Mouse (Mus musculus) hindbrain, embryonic 12.5 days (tissue): ENCODE measurements at regions not wholly inside any gene's neighbourhood (a gene's known extent, or its start where the extent isn't known, plus 50 kb on each side); places are given as distances from the start of the nearest gene placed in this dataset.

Source experiments
- ATAC-seq: fragments of 200-750 bp; cut with Nextera tagmentation; 2 replicates; pipeline ENCODE4 v1.8.0; 2017; ENCODE audit warnings: moderate TSS enrichment; ENCODE audit not compliant: low FRiP score
- H3K27ac ChIP-seq: fragments of 300-500 bp; sonication (generic); 2 replicates; pipeline ENCODE4 v1.5.1; 2016; ENCODE audit warnings: mild to moderate bottlenecking
- H3K27me3 ChIP-seq: fragments of 300-500 bp; sonication (generic); 2 replicates; pipeline ENCODE4 v1.6.1; 2016; ENCODE audit warnings: mild to moderate bottlenecking
- H3K36me3 ChIP-seq: fragments of 300-500 bp; sonication (generic); 2 replicates; pipeline ENCODE4 v1.6.1; 2016; ENCODE audit warnings: mild to moderate bottlenecking
- H3K4me1 ChIP-seq: fragments of 300-500 bp; sonication (generic); 2 replicates; pipeline ENCODE4 v1.6.1; 2016
- H3K4me2 ChIP-seq: fragments of 300-500 bp; sonication (generic); replicated peaks from 2 replicates; pipeline ENCODE4 v1.6.1; 2016; ENCODE audit warnings: mild to moderate bottlenecking
- H3K4me3 ChIP-seq: fragments of 300-500 bp; sonication (generic); 2 replicates; pipeline ENCODE4 v1.5.1; 2016; ENCODE audit warnings: mild to moderate bottlenecking
- H3K9ac ChIP-seq: fragments of 300-500 bp; sonication (generic); 2 replicates; pipeline ENCODE4 v1.6.1; 2016; ENCODE audit warnings: mild to moderate bottlenecking, moderate library complexity
- H3K9me3 ChIP-seq: fragments of 300-500 bp; sonication (generic); replicated peaks from 2 replicates; pipeline ENCODE4 v1.6.1; 2016; ENCODE audit warnings: mild to moderate bottlenecking
- WGBS: fragments of 180-500 bp; shearing (Covaris S2); methylation state at CpG from one replicate; pipeline ENCODE4 v1.1.7; 2016; 5-methylcytosine and 5-hydroxymethylcytosine counted together

DNA sequence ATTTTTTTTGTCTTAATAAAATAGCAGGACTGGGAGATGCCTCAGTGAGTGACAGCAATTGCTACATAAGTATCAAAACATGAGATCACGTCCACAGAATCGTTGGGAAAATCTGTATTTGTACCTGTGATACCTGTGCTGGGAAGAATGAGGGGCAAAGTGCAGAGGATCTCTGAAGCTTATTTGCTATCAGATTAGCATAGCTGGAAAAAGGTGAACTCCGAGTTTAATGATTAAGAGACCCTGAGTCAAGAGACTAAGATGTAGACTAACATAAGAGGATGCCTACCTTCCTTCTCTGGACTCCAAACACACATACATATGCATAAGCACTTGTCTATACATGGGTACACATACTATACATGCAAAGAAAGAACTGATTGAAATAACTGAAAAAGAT lies 710.1 kb downstream of the Plod2 start:
- H3K4me3 ChIP-seq, result no peak overlapping the region
- ATAC-seq, result no peak
- 87% methylated on average over 3 of the region's 3 CpGs for WGBS

DNA sequence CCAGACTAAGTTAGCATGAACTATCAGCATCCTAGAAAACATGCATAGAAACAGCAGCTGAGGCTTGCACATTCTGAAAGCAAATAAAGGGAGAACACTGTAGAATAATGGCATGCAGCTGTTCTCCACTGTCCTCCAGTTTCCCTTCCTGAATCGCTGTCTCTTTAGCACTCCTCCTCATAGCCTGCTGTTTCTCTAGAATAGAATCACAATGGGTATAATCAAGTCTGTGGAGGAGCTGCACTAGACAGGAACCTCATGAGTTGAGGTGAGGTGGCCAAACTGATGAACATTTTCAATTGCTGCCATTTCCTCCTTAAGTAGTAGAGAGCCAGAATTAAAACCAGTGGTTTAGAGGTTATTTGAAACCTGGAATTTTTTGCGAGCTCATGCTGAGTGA lies 755.3 kb downstream of the Plod2 start:
- no peak for ATAC-seq
- no peak overlapping the region for H3K4me3 ChIP-seq

More for the DNA sequence above, 710.1 kb downstream of the Plod2 start:
- Histone ChIP-seq H3K27me3 (no peaks in the 10 kb centered on the region), H3K9ac (no peak overlapping the region), H3K36me3 (no peaks in the 10 kb centered on the region), H3K4me1 (no peaks in the 10 kb centered on the region), H3K9me3 (no peaks in the 10 kb centered on the region), H3K27ac (no peak overlapping the region), H3K4me2 (no peak overlapping the region)

DNA sequence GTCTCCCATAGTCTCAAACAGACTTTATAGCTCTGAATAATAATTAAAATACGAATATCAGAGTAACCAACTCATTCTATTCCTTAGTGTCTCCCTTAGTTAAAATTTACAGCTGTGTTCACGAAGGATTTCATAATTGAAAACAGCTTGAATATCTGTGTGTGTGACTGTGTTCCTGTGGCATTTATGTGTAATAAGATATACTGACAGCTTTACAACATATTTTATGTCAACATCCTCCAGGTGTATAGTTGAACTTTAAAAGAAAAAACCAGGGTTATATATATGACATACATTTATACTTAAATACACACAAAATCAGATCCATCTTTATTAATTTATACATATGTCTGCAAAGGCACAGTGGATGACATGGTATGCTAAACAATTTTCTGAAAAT lies 764.7 kb downstream of the Plod2 start:
- no peaks in the 10 kb centered on the region for H3K36me3 ChIP-seq
- H3K4me3 ChIP-seq, result no peak overlapping the region
- H3K27me3 ChIP-seq, result no peaks in the 10 kb centered on the region
- no peak overlapping the region for H3K27ac ChIP-seq
- H3K9ac ChIP-seq, result no peak overlapping the region
- no peaks in the 10 kb centered on the region for H3K9me3 ChIP-seq
- no peaks in the 10 kb centered on the region for H3K4me1 ChIP-seq
- ATAC-seq, result no peak
- 67% methylated on average over 2 of the region's 2 CpGs for WGBS
- H3K4me2 ChIP-seq, result no peak overlapping the region

More for the DNA sequence above, 755.3 kb downstream of the Plod2 start:
- H3K4me1 ChIP-seq, result no peaks in the 10 kb centered on the region
- H3K27me3 ChIP-seq, result no peaks in the 10 kb centered on the region
- no peak overlapping the region for H3K9ac ChIP-seq
- H3K9me3 ChIP-seq, result no peaks in the 10 kb centered on the region
- no peak overlapping the region for H3K4me2 ChIP-seq
- H3K36me3 ChIP-seq, result no peaks in the 10 kb centered on the region
- WGBS, result 67% methylated on average over 2 of the region's 2 CpGs
- no peak overlapping the region for H3K27ac ChIP-seq

DNA sequence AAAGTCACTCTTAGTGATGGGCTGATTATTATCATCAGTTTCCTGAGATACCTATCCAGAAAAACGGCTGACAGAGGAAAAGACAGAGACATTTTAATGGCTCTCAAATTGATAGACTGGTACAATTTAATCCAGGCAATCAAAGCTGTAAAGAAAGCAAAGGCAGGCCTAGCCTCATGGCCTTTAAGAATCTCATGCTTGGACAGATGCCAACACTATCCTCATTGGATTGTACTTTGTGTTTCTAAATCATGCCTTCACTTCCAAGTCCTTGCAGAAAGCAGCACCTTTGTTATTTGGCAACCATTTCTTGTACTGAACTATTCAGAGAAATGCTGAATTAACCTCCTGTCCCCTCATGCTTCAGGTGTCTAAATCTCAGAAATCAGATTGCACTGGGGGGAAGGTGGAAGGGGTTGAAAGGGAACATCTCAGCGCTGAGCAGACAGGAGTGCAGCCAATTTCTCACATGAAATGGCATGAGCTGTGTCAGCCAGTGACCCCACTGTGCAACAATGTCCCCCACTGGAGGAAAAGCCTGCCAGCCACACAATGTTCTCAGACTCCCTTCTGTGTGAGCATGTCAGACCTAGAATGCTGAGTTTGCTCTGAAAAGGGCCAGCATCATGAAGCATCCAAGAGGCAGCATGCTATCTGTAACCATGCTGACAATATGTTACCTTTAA lies 787.1 kb downstream of the Plod2 start:
- no peaks in the 10 kb centered on the region for H3K36me3 ChIP-seq
- H3K4me3 ChIP-seq, result no peak overlapping the region
- H3K27me3 ChIP-seq, result no peaks in the 10 kb centered on the region
- ATAC-seq, result no peak
- H3K9me3 ChIP-seq, result no peaks in the 10 kb centered on the region
- H3K4me2 ChIP-seq, result no peak overlapping the region
- H3K27ac ChIP-seq, result no peak overlapping the region
- no peaks in the 10 kb centered on the region for H3K4me1 ChIP-seq
- WGBS, result 53% methylated on average over 2 of the region's 2 CpGs
- H3K9ac ChIP-seq, result no peak overlapping the region
